Mouse (Mus musculus): ENCODE measurements at regions not wholly inside any gene's neighbourhood (a gene's known extent, or its start where the extent isn't known, plus 50 kb on each side); places are given as distances from the start of the nearest gene placed in this dataset.

- Histone ChIP-seq H3K9ac (replicated peaks; ENCODE audit: low read depth, low read length) (no peak overlapping the region), H3K4me1 (ENCODE audit: control insufficient read depth, insufficient read depth) (no peaks in the 10 kb centered on the region), H3K27ac (ENCODE audit: low read depth) (no peak overlapping the region), H3K27me3 (ENCODE audit: control insufficient read depth, insufficient read depth, low read length) (no peaks in the 10 kb centered on the region), H3K36me3 (replicated peaks; ENCODE audit: control insufficient read depth, insufficient read depth, low read length) (no peaks in the 10 kb centered on the region), H3K9me3 (replicated peaks; ENCODE audit: control insufficient read depth, low read length) (no peaks in the 10 kb centered on the region), H3K4me3 (ENCODE audit: low read depth, low read length) (no peak overlapping the region), H3K4me2 (ENCODE audit: low read depth, low read length) (no peak overlapping the region)
- DNase-seq (ENCODE audit: low spot score) (no peak), ATAC-seq (ENCODE audit: insufficient read depth, low read depth) (no peak)
- 74% methylated on average over 8 of the region's 8 CpGs for WGBS
- TF ChIP-seq EP300 (IDR thresholded peaks at IDR 0.05; ENCODE audit: low read depth) (no peak), CTCF (IDR thresholded peaks at IDR 0.05; ENCODE audit: low read depth) (no peak)
Measured at GRCm38 (mm10) chr13:114237391-114237790, 150.7 kb downstream of the Ndufs4 start.

- 74% methylated on average over 4 of the region's 4 CpGs for WGBS
- Histone ChIP-seq H3K36me3 (replicated peaks; ENCODE audit: control insufficient read depth, insufficient read depth, low read length) (no peaks in the 10 kb centered on the region), H3K9me3 (replicated peaks; ENCODE audit: control insufficient read depth, low read length) (no peaks in the 10 kb centered on the region), H3K9ac (replicated peaks; ENCODE audit: low read depth, low read length) (no peak overlapping the region), H3K27me3 (ENCODE audit: control insufficient read depth, insufficient read depth, low read length) (no peaks in the 10 kb centered on the region), H3K4me3 (ENCODE audit: low read depth, low read length) (no peak overlapping the region), H3K4me2 (ENCODE audit: low read depth, low read length) (no peak overlapping the region), H3K4me1 (ENCODE audit: control insufficient read depth, insufficient read depth) (0 out of 2 replicates have a peak, but pooled peaks cover 1% of the 10 kb centered on the region), H3K27ac (ENCODE audit: low read depth) (no peak overlapping the region)
- no peak for TF ChIP-seq CTCF (IDR thresholded peaks at IDR 0.05; ENCODE audit: low read depth)
- TF ChIP-seq EP300 (IDR thresholded peaks at IDR 0.05; ENCODE audit: low read depth): no peak
- DNase-seq (ENCODE audit: low spot score): no peak
- no peak for ATAC-seq (ENCODE audit: insufficient read depth, low read depth)
Measured at GRCm38 (mm10) chr13:114235892-114236291, 152.2 kb downstream of the Ndufs4 start.

DNA sequence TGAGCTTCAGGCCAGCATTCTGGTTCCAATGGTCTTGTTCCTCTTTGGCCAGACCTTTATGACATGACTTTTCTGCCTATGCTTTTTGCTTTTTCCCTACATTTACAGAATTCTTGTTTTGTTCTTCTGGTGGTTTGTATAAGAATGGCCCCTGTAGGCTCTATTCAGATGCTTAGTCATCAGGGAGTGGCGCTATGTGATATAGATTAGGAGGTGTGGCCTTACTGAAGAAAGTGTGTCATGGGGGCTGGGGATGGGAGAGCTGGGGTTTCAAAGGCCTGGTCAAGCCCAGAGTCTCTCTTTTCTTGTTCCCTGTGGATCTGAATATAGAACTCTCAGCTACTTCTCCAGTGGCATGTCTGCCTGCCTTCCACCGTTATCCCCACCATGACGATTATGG, 155.9 kb downstream of the Ndufs4 start:
- H3K36me3 ChIP-seq (replicated peaks; ENCODE audit: control insufficient read depth, insufficient read depth, low read length): no peaks in the 10 kb centered on the region
- no peak overlapping the region for H3K4me3 ChIP-seq (ENCODE audit: low read depth, low read length)
- no peak overlapping the region for H3K9ac ChIP-seq (replicated peaks; ENCODE audit: low read depth, low read length)
- DNase-seq (ENCODE audit: low spot score) (no peak), ATAC-seq (ENCODE audit: insufficient read depth, low read depth) (no peak)
- no peak overlapping the region for H3K27ac ChIP-seq (ENCODE audit: low read depth)
- H3K9me3 ChIP-seq (replicated peaks; ENCODE audit: control insufficient read depth, low read length): no peaks in the 10 kb centered on the region
- 0 out of 2 replicates have a peak, but pooled peaks cover 6% of the 10 kb centered on the region for H3K4me1 ChIP-seq (ENCODE audit: control insufficient read depth, insufficient read depth)
- TF ChIP-seq CTCF (IDR thresholded peaks at IDR 0.05; ENCODE audit: low read depth) (no peak), EP300 (IDR thresholded peaks at IDR 0.05; ENCODE audit: low read depth) (no peak)
- no peak overlapping the region for H3K4me2 ChIP-seq (ENCODE audit: low read depth, low read length)
- H3K27me3 ChIP-seq (ENCODE audit: control insufficient read depth, insufficient read depth, low read length): no peaks in the 10 kb centered on the region
- 95% methylated on average over 3 of the region's 3 CpGs for WGBS

DNA sequence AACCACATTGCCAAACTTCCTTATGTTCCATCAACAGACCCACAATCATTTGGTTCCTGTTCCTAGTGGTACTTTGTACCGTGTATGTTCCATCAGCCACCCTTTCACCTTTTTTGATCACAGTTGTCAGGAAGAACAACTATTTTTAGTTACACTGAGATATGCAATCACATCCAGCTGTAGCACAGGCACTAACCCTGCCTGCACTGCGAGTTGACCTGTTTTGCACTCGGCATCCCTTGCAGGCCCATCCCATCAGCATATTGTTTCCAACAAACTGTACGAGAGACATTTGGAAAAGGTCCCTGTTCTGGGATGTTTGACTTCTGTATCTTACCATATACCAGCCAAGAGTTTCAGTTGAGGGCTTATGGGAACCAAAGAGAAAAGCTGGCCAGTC, 157.5 kb downstream of the Ndufs4 start:
- 20% methylated on average over 4 of the region's 4 CpGs for WGBS
- DNase-seq (ENCODE audit: low spot score) (no peak), ATAC-seq (ENCODE audit: insufficient read depth, low read depth) (peak; percentile 57; the same call in 1 of the 2 replicates)

GRCm38 (mm10) chr13:114227046-114227445, 161.0 kb downstream of the Ndufs4 start:
- 0 out of 2 replicates have a peak, but pooled peaks cover 6% of the 10 kb centered on the region for H3K4me1 ChIP-seq (ENCODE audit: control insufficient read depth, insufficient read depth)
- H3K9me3 ChIP-seq (replicated peaks; ENCODE audit: control insufficient read depth, low read length): no peaks in the 10 kb centered on the region
- 78% methylated on average over 4 of the region's 4 CpGs for WGBS
- no peak overlapping the region for H3K9ac ChIP-seq (replicated peaks; ENCODE audit: low read depth, low read length)
- no peak overlapping the region for H3K4me2 ChIP-seq (ENCODE audit: low read depth, low read length)
- no peak overlapping the region for H3K4me3 ChIP-seq (ENCODE audit: low read depth, low read length)
- no peaks in the 10 kb centered on the region for H3K36me3 ChIP-seq (replicated peaks; ENCODE audit: control insufficient read depth, insufficient read depth, low read length)
- H3K27me3 ChIP-seq (ENCODE audit: control insufficient read depth, insufficient read depth, low read length): no peaks in the 10 kb centered on the region
- ATAC-seq (ENCODE audit: insufficient read depth, low read depth) (no peak), DNase-seq (ENCODE audit: low spot score) (no peak)
- no peak overlapping the region for H3K27ac ChIP-seq (ENCODE audit: low read depth)
- TF ChIP-seq EP300 (IDR thresholded peaks at IDR 0.05; ENCODE audit: low read depth) (no peak), CTCF (IDR thresholded peaks at IDR 0.05; ENCODE audit: low read depth) (no peak)

More for the DNA sequence above, 157.5 kb downstream of the Ndufs4 start:
- no peak for TF ChIP-seq CTCF (IDR thresholded peaks at IDR 0.05; ENCODE audit: low read depth)
- TF ChIP-seq EP300 (IDR thresholded peaks at IDR 0.05; ENCODE audit: low read depth): no peak
- Histone ChIP-seq H3K27me3 (ENCODE audit: control insufficient read depth, insufficient read depth, low read length) (no peaks in the 10 kb centered on the region), H3K4me2 (ENCODE audit: low read depth, low read length) (no peak overlapping the region), H3K4me3 (ENCODE audit: low read depth, low read length) (no peak overlapping the region), H3K9ac (replicated peaks; ENCODE audit: low read depth, low read length) (no peak overlapping the region), H3K4me1 (ENCODE audit: control insufficient read depth, insufficient read depth) (0 out of 2 replicates have a peak, but pooled peaks cover 6% of the 10 kb centered on the region), H3K27ac (ENCODE audit: low read depth) (no peak overlapping the region), H3K9me3 (replicated peaks; ENCODE audit: control insufficient read depth, low read length) (no peaks in the 10 kb centered on the region), H3K36me3 (replicated peaks; ENCODE audit: control insufficient read depth, insufficient read depth, low read length) (no peaks in the 10 kb centered on the region)

DNA sequence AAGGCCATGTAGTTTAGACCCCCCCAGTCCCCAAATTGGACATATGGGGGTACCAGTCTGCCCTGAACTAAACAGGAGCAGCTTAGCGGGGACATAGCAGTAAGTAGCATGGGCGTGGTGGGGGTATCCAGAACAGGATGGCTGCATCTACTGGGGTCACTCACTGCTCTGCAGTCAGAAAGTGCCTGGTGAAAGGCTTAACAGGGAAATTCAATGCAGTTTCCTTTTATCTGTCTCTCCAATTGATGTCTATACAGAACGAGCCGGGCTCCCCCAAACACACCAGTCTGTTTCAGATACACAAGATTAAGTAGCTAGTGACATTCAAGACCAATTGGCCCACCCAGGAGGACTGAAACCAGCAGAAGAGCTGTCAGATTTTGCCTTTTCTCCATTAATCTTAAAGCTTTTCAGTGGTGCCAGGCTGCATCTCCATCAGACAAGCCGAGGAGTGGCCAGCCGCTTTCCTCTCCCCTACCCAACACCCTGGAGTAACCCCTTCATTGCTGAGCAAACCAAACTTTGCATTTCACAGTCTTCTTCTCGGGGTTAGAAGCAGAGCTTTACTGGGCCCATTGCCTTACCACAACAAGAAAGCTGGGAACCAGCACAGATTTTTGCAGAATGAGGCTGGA, 161.7 kb downstream of the Ndufs4 start:
- DNase-seq (ENCODE audit: low spot score): no peak
- no peaks in the 10 kb centered on the region for H3K27me3 ChIP-seq (ENCODE audit: control insufficient read depth, insufficient read depth, low read length)
- no peak overlapping the region for H3K9ac ChIP-seq (replicated peaks; ENCODE audit: low read depth, low read length)
- no peaks in the 10 kb centered on the region for H3K36me3 ChIP-seq (replicated peaks; ENCODE audit: control insufficient read depth, insufficient read depth, low read length)
- no peaks in the 10 kb centered on the region for H3K9me3 ChIP-seq (replicated peaks; ENCODE audit: control insufficient read depth, low read length)
- TF ChIP-seq CTCF (IDR thresholded peaks at IDR 0.05; ENCODE audit: low read depth) (no peak), EP300 (IDR thresholded peaks at IDR 0.05; ENCODE audit: low read depth) (no peak)
- no peak overlapping the region for H3K4me2 ChIP-seq (ENCODE audit: low read depth, low read length)
- H3K4me1 ChIP-seq (ENCODE audit: control insufficient read depth, insufficient read depth): 0 out of 2 replicates have a peak, but pooled peaks cover 6% of the 10 kb centered on the region
- WGBS: 65% methylated on average over 7 of the region's 7 CpGs
- ATAC-seq (ENCODE audit: insufficient read depth, low read depth): no peak
- H3K27ac ChIP-seq (ENCODE audit: low read depth): no peak overlapping the region
- H3K4me3 ChIP-seq (ENCODE audit: low read depth, low read length): no peak overlapping the region

All from heart, postnatal 0 days (tissue).